Mouse (Mus musculus) MN1 (cell line): ENCODE results near the gene Pard3.

ENCODE experiments used
- DNase-seq: peaks from one replicate; pipeline ENCODE4 v3.0.0-alpha.2; 2016; ENCODE audit warnings: low spot score

Pard3 gene

DNA sequence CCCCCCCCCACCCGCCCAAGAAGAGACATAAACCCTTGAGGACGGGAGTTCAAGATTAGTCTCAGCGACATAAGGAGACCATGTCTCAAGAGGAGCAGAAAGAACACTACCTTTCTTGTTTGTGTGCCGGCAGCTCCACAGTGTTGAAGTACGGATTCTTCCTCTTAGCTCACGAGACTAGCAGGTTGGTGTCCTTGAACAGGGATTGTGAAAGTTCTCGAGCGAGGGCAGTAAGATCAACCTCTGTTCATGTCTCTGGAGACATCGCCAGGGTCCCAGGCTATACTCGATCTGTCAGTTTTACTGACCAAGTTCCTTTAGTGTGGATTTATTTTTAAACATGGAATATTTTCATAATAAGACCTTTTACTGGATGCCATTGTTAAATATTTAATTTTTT lies 224.1 kb downstream of the Pard3 start:
- DNase-seq: no peak

DNA sequence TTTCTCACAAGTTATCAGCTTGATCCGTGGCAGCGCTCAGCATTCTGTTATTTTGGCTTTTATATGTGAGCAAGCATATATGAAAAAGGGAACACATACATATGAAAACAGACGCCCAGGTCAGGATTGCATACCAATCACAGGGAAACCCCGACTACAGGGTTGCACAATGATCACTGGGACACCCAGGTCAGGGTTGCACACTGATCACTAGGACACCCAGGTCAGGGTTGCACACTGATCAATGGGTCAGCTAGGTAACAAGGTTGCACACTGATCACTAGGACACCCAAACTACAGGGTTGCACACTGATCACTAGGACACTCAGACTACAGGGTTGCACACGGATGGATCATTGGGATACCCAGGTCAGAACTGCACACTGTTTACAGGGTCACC lies 228.6 kb downstream of the Pard3 start:
- no peak for DNase-seq

DNA sequence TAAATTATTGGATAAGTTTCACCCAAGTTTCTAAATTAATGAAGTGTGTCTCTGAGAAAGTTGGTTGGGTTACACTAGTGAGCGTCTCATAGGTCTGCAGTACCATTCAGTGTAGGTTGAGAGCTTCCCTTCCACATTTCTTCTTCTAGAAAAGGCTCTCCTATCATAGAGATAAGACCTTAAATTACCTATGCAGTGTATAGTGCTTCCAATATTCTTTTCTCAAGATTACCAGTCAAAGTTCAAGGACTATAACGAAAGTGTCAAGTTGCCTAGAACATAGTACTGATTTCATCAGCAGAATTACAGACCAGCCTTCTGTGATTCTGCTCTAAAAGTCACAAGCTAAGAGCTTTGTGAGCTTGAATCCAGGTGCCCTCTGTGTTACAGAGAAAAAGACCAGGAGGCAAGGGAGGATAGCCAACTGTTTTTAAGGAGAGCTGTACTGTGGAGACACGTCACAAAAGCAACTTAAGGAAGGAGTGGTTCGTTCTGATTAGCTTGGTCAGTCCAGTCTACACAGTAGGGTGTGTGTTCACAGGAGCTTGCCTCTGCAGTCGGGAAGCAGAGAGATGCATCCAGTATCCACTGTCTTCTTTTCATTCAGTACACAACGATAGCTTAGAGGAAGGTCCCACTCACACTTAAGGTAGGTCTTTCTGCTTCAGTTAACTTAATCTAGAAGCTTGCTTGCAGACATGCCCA lies 229.5 kb downstream of the Pard3 start:
- DNase-seq: no peak

DNA sequence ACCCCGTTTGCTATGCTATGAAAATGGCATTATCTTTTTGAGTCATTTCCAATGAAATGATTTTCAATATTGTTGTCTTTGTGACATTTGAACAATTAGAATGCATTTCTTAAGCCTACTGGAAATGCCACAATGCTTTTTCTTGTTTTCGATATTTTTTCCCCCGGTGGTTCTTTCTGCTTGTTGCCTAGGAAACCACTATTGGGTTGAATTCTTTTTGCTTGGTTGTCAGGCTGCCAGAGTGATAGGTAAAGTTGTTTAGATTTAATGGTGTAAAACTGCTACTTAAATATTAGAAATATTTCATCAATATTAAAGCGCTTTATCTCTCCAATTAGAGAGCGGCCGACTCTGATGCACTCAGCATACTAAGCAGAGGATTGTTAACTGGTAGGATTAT lies 230.4 kb downstream of the Pard3 start:
- DNase-seq: no peak

- no peak for DNase-seq
Measured at GRCm38 (mm10) chr8:127295848-127296247, 232.2 kb downstream of the Pard3 start.

DNA sequence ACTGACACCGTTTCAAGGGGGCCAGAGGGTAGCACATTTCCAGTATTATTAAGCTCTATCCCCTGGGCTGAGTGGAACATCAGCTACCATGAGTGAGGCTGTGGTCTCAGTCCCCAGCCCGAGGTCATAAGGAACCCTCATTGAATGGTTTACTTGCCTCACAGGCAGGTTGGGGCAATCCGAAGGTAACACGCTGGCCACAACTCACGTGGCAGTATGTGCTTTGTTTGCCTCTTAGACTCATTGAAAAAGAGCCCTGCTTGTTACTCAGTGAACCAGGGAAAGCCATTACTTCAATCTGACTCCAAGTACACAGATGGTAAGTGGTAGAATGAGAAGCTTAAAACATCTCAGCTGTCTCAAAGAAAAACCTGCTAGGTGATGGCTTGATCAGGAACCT lies 236.8 kb downstream of the Pard3 start:
- DNase-seq: no peak

DNA sequence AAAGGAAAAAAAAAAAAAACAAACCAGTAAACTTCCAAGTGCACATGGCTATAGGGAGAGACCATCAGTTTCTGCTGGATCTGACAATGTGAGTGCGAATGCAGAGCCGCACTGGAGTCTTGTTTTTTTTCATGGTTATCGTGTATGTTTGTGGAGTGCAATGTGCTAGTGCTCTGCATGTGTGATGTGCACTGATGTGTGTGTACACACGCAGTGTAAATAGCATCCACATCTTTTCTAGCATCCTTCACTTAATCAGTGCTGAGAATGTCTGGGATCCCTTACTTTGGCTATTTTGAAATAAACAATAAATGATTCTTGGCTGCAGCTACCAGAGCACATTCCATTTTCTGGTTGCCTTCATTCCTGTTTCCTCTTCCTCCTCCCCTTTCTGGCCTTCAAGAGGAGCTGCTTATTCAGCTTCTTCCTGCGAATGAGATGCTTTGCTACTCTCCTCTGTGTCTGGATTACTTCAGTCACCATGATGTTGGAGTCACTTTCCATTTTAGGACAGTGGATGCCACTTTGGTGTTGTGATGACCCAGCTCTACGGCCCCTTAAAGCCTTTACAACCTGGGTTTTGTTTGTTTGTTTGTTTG lies 239.3 kb downstream of the Pard3 start:
- no peak for DNase-seq

- DNase-seq: no peak
Measured at GRCm38 (mm10) chr8:127307026-127307425, 243.3 kb downstream of the Pard3 start.

GRCm38 (mm10) chr8:127309363-127309762 lies 245.7 kb downstream of the Pard3 start:
- peak; percentile 72 for DNase-seq

DNA sequence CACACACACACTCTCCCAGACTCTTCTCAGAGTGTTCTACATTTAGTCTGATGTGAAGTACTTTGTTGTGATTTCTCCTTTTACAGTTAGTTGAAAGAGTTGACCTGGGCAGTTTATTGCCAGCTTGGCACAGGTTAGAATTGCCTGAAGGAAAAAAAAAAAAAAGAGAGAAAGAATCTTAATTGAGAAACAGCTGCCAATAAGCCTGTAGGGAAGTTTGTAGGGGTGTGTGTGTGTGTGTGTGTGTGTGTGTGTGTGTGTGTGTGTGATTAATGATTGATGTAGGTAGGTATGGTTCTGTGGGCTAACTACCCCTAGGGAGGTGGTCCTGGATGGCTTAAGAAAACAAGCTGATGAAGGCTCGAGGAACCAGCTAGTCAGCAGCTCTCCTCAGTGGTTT lies 252.1 kb downstream of the Pard3 start:
- DNase-seq: no peak

GRCm38 (mm10) chr8:127317914-127318313 lies 254.2 kb downstream of the Pard3 start:
- no peak for DNase-seq

DNA sequence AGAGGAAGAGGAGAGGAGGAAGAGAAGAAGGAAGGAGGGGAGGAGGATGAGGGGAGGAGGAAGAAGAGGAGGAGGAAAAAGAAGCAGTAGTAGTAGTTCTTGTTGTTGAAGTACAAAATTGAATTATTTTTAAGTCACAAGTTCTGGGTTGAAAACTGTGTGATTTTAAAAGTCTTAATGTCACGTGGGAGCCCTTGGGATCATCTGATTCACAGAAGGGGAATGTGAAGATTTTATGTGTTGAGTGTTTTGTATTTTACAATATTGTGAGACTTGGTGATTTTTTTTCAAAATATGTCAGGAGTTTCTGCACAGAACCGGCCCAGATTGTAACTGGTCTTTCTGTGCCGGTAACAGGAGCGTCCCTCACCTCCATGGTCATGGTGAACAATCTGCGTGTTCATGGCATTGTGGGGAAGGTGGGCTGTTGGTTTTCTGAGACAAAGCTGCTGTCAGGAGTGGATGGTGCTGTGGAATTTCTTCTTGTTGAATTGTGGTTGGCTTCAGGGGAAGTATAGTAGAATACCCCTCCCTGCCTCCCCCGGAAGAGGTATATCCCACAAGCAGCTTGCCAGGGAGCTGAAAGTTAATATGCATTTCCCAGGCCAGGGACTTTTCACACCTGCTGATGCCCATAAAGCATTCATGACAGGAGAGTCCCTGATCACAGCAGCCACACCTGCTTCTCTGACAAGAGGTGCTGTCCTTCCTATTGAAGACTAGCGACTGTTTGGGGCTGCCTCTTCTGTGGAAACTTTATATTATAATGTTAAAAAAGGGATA lies 254.9 kb downstream of the Pard3 start:
- DNase-seq: no peak

- no peak for DNase-seq
Measured at GRCm38 (mm10) chr8:127320930-127321329, 257.2 kb downstream of the Pard3 start.

DNA sequence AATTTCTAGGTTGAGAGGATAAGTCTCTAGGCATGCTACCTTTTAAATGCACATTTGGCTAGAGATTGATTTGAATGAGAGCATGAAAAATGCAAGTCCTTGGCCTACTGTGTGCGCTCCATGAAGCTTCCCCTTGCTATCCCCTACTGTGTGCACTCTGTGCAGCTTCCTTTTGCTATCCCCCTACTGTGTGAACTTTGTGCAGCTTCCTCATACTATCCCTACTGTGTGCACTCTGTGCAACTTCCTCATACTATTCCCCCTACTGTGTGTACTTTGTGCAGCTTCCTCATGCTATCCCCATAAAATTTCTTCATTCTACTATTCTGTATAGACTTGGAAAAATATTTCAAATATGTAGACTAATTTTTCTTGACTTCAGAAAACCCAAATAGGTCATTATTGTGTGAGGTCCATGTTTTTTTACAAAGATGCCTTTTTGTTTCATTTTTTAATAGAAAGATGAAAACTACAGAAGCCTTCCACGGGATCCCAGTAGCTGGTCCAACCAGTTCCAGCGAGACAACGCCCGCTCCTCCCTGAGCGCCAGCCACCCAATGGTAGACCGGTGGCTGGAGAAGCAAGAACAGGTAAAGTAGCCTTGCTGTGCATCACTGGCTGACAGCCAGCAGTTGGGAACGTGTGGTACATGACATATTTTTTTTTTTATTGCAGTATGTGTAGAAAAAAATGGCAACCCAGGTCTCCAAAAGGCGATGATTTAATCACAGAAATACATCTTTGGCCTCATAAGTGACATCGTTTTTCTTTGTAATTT lies 260.1 kb downstream of the Pard3 start:
- DNase-seq: no peak

GRCm38 (mm10) chr8:127324836-127325570 lies 261.3 kb downstream of the Pard3 start:
- DNase-seq: no peak

DNA sequence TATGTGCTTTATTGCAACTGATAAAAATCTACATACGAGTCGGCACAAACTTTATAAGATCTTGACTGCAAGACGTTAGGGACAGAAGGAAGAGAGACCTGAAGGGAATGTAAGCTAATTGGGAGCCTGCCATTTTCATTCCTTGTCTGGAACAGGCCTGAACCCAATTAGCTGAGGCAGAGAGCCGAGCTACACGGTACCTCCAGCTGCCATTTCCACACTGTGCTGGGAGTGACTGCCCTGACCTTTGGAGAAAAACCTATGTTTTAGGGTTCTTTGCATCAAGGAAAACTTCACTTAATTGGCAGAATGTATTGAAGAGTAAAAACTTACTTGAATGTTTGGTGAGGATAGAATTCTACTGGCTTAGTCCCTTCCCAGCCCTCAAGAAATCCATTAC lies 262.1 kb downstream of the Pard3 start:
- no peak for DNase-seq

- peak; percentile 57 for DNase-seq
Measured at GRCm38 (mm10) chr8:127330258-127331187, 266.8 kb downstream of the Pard3 start.

GRCm38 (mm10) chr8:127331751-127332150 lies 268.1 kb downstream of the Pard3 start:
- DNase-seq: peak; percentile 63

- DNase-seq: no peak
Measured at GRCm38 (mm10) chr8:127335216-127335615, 271.5 kb downstream of the Pard3 start.

GRCm38 (mm10) chr8:127338183-127338582 lies 274.5 kb downstream of the Pard3 start:
- no peak for DNase-seq

GRCm38 (mm10) chr8:127341046-127341445 lies 277.4 kb downstream of the Pard3 start:
- no peak for DNase-seq
